Mouse (Mus musculus): Measurements from ENCODE around the gene Ano5. TPM values are rescaled to one million over a fixed set of nuclear protein-coding genes. Genes with fewer than 3 reads are reported as not detected.

Gene Ano5
- polyA plus RNA-seq, 1 experiment from 2014 or later = 0.19 TPM

- WGBS = 6% methylated on average over 7 of the region's 7 CpGs
- DNase-seq (ENCODE audit: low spot score) = no peak
- H3K27me3 ChIP-seq (ENCODE audit: low read depth, poor library complexity, severe bottlenecking) = peaks cover 49% of the 10 kb centered on the region
Measured at GRCm38 (mm10) chr7:51633230-51633844, 122.5 kb downstream of the Ano5 start.

More at GRCm38 (mm10) chr7:51633230-51633844, 122.5 kb downstream of the Ano5 start:
- H3K4me3 ChIP-seq = no peak overlapping the region
- H3K4me1 ChIP-seq = peaks cover 12% of the 10 kb centered on the region
- no peaks in the 10 kb centered on the region for H3K9me3 ChIP-seq (replicated peaks)
- H3K36me3 ChIP-seq = no peaks in the 10 kb centered on the region
- H3K27ac ChIP-seq (replicated peaks) = no peak overlapping the region

Other genes with a start within 250 kb of the Ano5 start
- gene Slc17a6, start 111.0 kb downstream of the Ano5 start, polyA plus RNA-seq (2016; fragmentation: Nextera tagmentation; extraction: Ambion mirVana) = 6.6 and 15.8 TPM in 2 replicates